Mouse (Mus musculus) Patski (cell line): ENCODE measurements at regions not wholly inside any gene's neighbourhood (a gene's known extent, or its start where the extent isn't known, plus 50 kb on each side); places are given as distances from the start of the nearest gene placed in this dataset.
A peak's percentile ranks its signal among the peaks of the same experiment; 100 is the strongest.

ENCODE experiments used
- ATAC-seq: fragments of 100-300 bp; one replicate; pipeline ENCODE4 v1.8.0; 2021
- CTCF ChIA-PET: fragments of 350-600 bp; sonication (Branson Sonifier 250); formaldehyde crosslinking; loops from one replicate; lab custom pipeline; 2022; ENCODE audit warnings: inconsistent platforms; lab: Charles Lee
- POLR2A ChIA-PET: fragments of 350-600 bp; sonication (Branson Sonifier 250); formaldehyde crosslinking; loops from one replicate; lab custom pipeline; 2022; ENCODE audit warnings: antibody characterized with exemption, inconsistent platforms; lab: Charles Lee
- DNase-seq: peaks from one replicate; pipeline ENCODE4 v3.0.0-alpha.2; 2011; ENCODE audit warnings: low read depth, low spot score
- H3K27me3 ChIP-seq: fragments of 371-371 bp; one replicate; pipeline ENCODE4 v1.5.1; 2021
- CTCF ChIP-seq: fragments of 100-300 bp; IDR thresholded peaks from one replicate; pipeline ENCODE4 v1.5.1; 2021
- in situ Hi-C: fragments of 300-500 bp; cut with MboI; formaldehyde crosslinking; loops from 3 replicates; pipeline ENCODE4 v1.11.1; 2018; ENCODE audit warnings: low pct_unique_long_range_greater_than_20kb, mixed read lengths

- DNase-seq (no peak), ATAC-seq (no peak)
- TF ChIP-seq CTCF = no peak
- ChIA-PET POLR2A (no interaction called here), CTCF (interaction anchor here (1.5 kb wide), 1 partner anchor 9 kb away, joined by 10 read pairs; no protein-coding TSS in a partner anchor)
- in situ Hi-C loops = no loop called here
- H3K27me3 ChIP-seq = no peaks in the 10 kb centered on the region
These were observed 224.5 kb upstream of the Daam1 start for GRCm38 (mm10) chr12:71606366-71606765.

GRCm38 (mm10) chr12:71607966-71608365, 222.9 kb upstream of the Daam1 start:
- TF ChIP-seq CTCF = no peak
- no peaks in the 10 kb centered on the region for H3K27me3 ChIP-seq
- ATAC-seq (no peak), DNase-seq (no peak)
- ChIA-PET CTCF (interaction anchor here (1.1 to 1.2 kb wide), 2 partner anchors 22 to 28 kb away, joined by 3 read pairs; no protein-coding TSS in a partner anchor), POLR2A (no interaction called here)
- in situ Hi-C loops = no loop called here

GRCm38 (mm10) chr12:71613326-71613725, 217.6 kb upstream of the Daam1 start:
- ChIA-PET CTCF (no interaction called here), POLR2A (no interaction called here)
- TF ChIP-seq CTCF = no peak
- no peaks in the 10 kb centered on the region for H3K27me3 ChIP-seq
- in situ Hi-C loops = no loop called here
- DNase-seq (no peak), ATAC-seq (no peak)

GRCm38 (mm10) chr12:71614945-71615344, 215.9 kb upstream of the Daam1 start:
- TF ChIP-seq CTCF = no peak
- ChIA-PET CTCF (interaction anchor here (2.9 kb wide), 1 partner anchor 8 kb away, joined by 10 read pairs; no protein-coding TSS in a partner anchor), POLR2A (no interaction called here)
- ATAC-seq (no peak), DNase-seq (no peak)
- H3K27me3 ChIP-seq = no peaks in the 10 kb centered on the region
- in situ Hi-C loops = no loop called here

GRCm38 (mm10) chr12:71615383-71615782, 215.5 kb upstream of the Daam1 start:
- ChIA-PET POLR2A (no interaction called here), CTCF (interaction anchor here (2.9 kb wide), 1 partner anchor 9 kb away, joined by 10 read pairs; no protein-coding TSS in a partner anchor)
- in situ Hi-C loops = no loop called here
- H3K27me3 ChIP-seq = no peaks in the 10 kb centered on the region
- TF ChIP-seq CTCF = no peak
- DNase-seq = no peak
- no peak for ATAC-seq

GRCm38 (mm10) chr12:71616121-71616520, 214.8 kb upstream of the Daam1 start:
- in situ Hi-C loops = no loop called here
- no peak for TF ChIP-seq CTCF
- ATAC-seq (peak; percentile 39), DNase-seq (no peak)
- no peaks in the 10 kb centered on the region for H3K27me3 ChIP-seq
- ChIA-PET CTCF (interaction anchor here (2.9 kb wide), 1 partner anchor 10 kb away, joined by 10 read pairs; no protein-coding TSS in a partner anchor), POLR2A (no interaction called here)

GRCm38 (mm10) chr12:71618466-71618865, 212.4 kb upstream of the Daam1 start:
- in situ Hi-C loops = no loop called here
- ChIA-PET POLR2A (no interaction called here), CTCF (no interaction called here)
- TF ChIP-seq CTCF = no peak
- no peak for DNase-seq
- ATAC-seq = no peak
- H3K27me3 ChIP-seq = no peaks in the 10 kb centered on the region

- ATAC-seq (no peak), DNase-seq (no peak)
- TF ChIP-seq CTCF = no peak
- ChIA-PET POLR2A (no interaction called here), CTCF (no interaction called here)
- no peaks in the 10 kb centered on the region for H3K27me3 ChIP-seq
- in situ Hi-C loops = no loop called here
These were observed 211.9 kb upstream of the Daam1 start for GRCm38 (mm10) chr12:71618956-71619355.

- ChIA-PET POLR2A (no interaction called here), CTCF (interaction anchor here (1.2 kb wide), 1 partner anchor 22 kb away, joined by 3 read pairs; no protein-coding TSS in a partner anchor)
- ATAC-seq (no peak), DNase-seq (no peak)
- no peak for TF ChIP-seq CTCF
- no peaks in the 10 kb centered on the region for H3K27me3 ChIP-seq
- in situ Hi-C loops = no loop called here
These were observed 211.3 kb upstream of the Daam1 start for GRCm38 (mm10) chr12:71619561-71619960.

- ATAC-seq = no peak
- H3K27me3 ChIP-seq = no peaks in the 10 kb centered on the region
- CTCF ChIA-PET = no interaction called here
These were observed 209.3 kb upstream of the Daam1 start for GRCm38 (mm10) chr12:71621542-71621941.

GRCm38 (mm10) chr12:71622761-71623160, 208.1 kb upstream of the Daam1 start:
- H3K27me3 ChIP-seq = no peaks in the 10 kb centered on the region
- TF ChIP-seq CTCF = no peak
- no peak for ATAC-seq
- ChIA-PET POLR2A (no interaction called here), CTCF (no interaction called here)
- no peak for DNase-seq
- in situ Hi-C loops = no loop called here

More at GRCm38 (mm10) chr12:71621542-71621941, 209.3 kb upstream of the Daam1 start:
- in situ Hi-C loops = no loop called here
- POLR2A ChIA-PET = no interaction called here
- TF ChIP-seq CTCF = no peak
- no peak for DNase-seq

GRCm38 (mm10) chr12:71623271-71623670, 207.6 kb upstream of the Daam1 start:
- ATAC-seq (no peak), DNase-seq (no peak)
- TF ChIP-seq CTCF = no peak
- H3K27me3 ChIP-seq = no peaks in the 10 kb centered on the region
- CTCF ChIA-PET = no interaction called here
- in situ Hi-C loops = no loop called here
- POLR2A ChIA-PET = no interaction called here
